Mouse (Mus musculus): ENCODE data around the gene Mss51. TPM values are rescaled to one million over a fixed set of nuclear protein-coding genes. Genes with fewer than 3 reads are reported as not detected.

The Mss51 gene
- total and polyA plus RNA-seq, 3 experiments, result 0.47 to 1.5 (median 0.59) TPM

- Histone ChIP-seq H3K27ac (ENCODE audit: insufficient read depth, low read depth) (no peak overlapping the region), H3K9me3 (replicated peaks; ENCODE audit: low read length) (no peaks in the 10 kb centered on the region), H3K9ac (ENCODE audit: insufficient read depth, low read depth) (peak overlapping the region; percentile 94; the same call in 1 of the 2 replicates), H3K4me2 (ENCODE audit: insufficient read depth, low read depth, poor library complexity, severe bottlenecking) (peak overlapping the region; percentile 95), H3K4me1 (ENCODE audit: control insufficient read depth in 1 of 2, insufficient read depth in 2 of 2) (peaks cover 0 to 47% of the 10 kb centered on the region in 2 experiments; a peak in 2 of 4 replicates), H3K36me3 (replicated peaks in 1 of 2; ENCODE audit: control insufficient read depth in 1 of 2, insufficient read depth in 1 of 2, low read length in 1 of 2) (peaks cover 11 to 22% of the 10 kb centered on the region in 2 experiments), H3K79me2 (replicated peaks; ENCODE audit: control insufficient read depth, extremely low read depth, insufficient read depth, poor library complexity, severe bottlenecking) (peaks cover 32% of the 10 kb centered on the region), H3K27me3 (replicated peaks) (no peaks in the 10 kb centered on the region), H3K4me3 (replicated peaks in 1 of 3; ENCODE audit: low read depth in 2 of 3, low read length in 2 of 3, poor library complexity in 1 of 3) (peak overlapping the region; percentile 63 to 94 (median 84))
- in situ Hi-C loops (cut with MboI; ENCODE audit: low pct_ligation_motif_present, low pct_unique_long_range_greater_than_20kb, low sequenced_read_pairs), result no loop called here
- TF ChIP-seq TBP (conservative IDR thresholded peaks at IDR 0.05; ENCODE audit: low read depth, low read length), result peak; percentile 72
- TF ChIP-seq MYC (IDR thresholded peaks at IDR 0.05; ENCODE audit: low read depth, low read length), result peak; percentile 75
- TF ChIP-seq MXI1 (IDR thresholded peaks at IDR 0.05; ENCODE audit: low read depth, low read length), result peak; percentile 54; the same call in 1 of the 2 replicates
- TF ChIP-seq USF2 (conservative IDR thresholded peaks at IDR 0.05; ENCODE audit: low read depth, low read length), result no peak
- peak; percentile 31 for DNase-seq (ENCODE audit: extremely low read depth)
- dilution Hi-C loops (cut with MboI; ENCODE audit: extremely low pct_ligation_motif_present, extremely low pct_unique_long_range_greater_than_20kb, low sequenced_read_pairs), result no loop called here
Observed at GRCm38 (mm10) chr14:20544467-20545411, 48.0 kb upstream of the Mss51 start.

- no peaks in the 10 kb centered on the region for H3K9me3 ChIP-seq (replicated peaks; ENCODE audit: low read length)
- peaks cover 4 to 26% of the 10 kb centered on the region in 2 experiments for H3K36me3 ChIP-seq (replicated peaks in 1 of 2; ENCODE audit: control insufficient read depth in 1 of 2, insufficient read depth in 1 of 2, low read length in 1 of 2)
- H3K27ac ChIP-seq (ENCODE audit: insufficient read depth, low read depth), result no peak overlapping the region
- TF ChIP-seq MAZ (IDR thresholded peaks at IDR 0.05; ENCODE audit: low read depth, low read length), result no peak
- no peak for TF ChIP-seq NRF1 (IDR thresholded peaks at IDR 0.05; ENCODE audit: low read depth, low read length)
- no peak for TF ChIP-seq ZC3H11A (IDR thresholded peaks at IDR 0.05; ENCODE audit: low read depth, low read length)
- no peak for TF ChIP-seq E2F4 (IDR thresholded peaks at IDR 0.05; ENCODE audit: insufficient replicate concordance, low read depth, low read length)
- no peak for TF ChIP-seq BHLHE40 (IDR thresholded peaks at IDR 0.05; ENCODE audit: low read depth, low read length)
- no peak for TF ChIP-seq UBTF (IDR thresholded peaks at IDR 0.05; ENCODE audit: low read depth, low read length)
- TF ChIP-seq CHD1 (IDR thresholded peaks at IDR 0.05; ENCODE audit: low read depth, low read length), result no peak
- no peak for TF ChIP-seq TCF12 (IDR thresholded peaks at IDR 0.05; ENCODE audit: low read depth, low read length)
- TF ChIP-seq JUN (IDR thresholded peaks at IDR 0.05; ENCODE audit: insufficient read depth, low read depth, low read length), result no peak
- no peak overlapping the region for H3K4me2 ChIP-seq (ENCODE audit: insufficient read depth, low read depth, poor library complexity, severe bottlenecking)
- no peaks in the 10 kb centered on the region for H3K4me1 ChIP-seq (ENCODE audit: control insufficient read depth in 1 of 2, insufficient read depth in 2 of 2)
- dilution Hi-C loops (cut with MboI; ENCODE audit: extremely low pct_ligation_motif_present, extremely low pct_unique_long_range_greater_than_20kb, low sequenced_read_pairs), result no loop called here
- H3K9ac ChIP-seq (ENCODE audit: insufficient read depth, low read depth), result no peak overlapping the region
- H3K79me2 ChIP-seq (replicated peaks; ENCODE audit: control insufficient read depth, extremely low read depth, insufficient read depth, poor library complexity, severe bottlenecking), result 0 out of 2 replicates have a peak, but pooled peaks cover 2% of the 10 kb centered on the region
- no peak overlapping the region for H3K4me3 ChIP-seq (replicated peaks in 1 of 3; ENCODE audit: low read depth in 2 of 3, low read length in 2 of 3, poor library complexity in 1 of 3)
- in situ Hi-C loops (cut with MboI; ENCODE audit: low pct_ligation_motif_present, low pct_unique_long_range_greater_than_20kb, low sequenced_read_pairs), result no loop called here
- no peak for DNase-seq (ENCODE audit: extremely low read depth)
- H3K27me3 ChIP-seq (replicated peaks), result no peaks in the 10 kb centered on the region
Observed at GRCm38 (mm10) chr14:20529643-20530042, 32.9 kb upstream of the Mss51 start.
